30 mouse cellular contexts compared by ENCODE assay signal in genomic region chr3:153566100-153566499, GRCm38 (mm10).
DNase-seq lines count a peak whose midpoint lies in the region; ATAC-seq and TF ChIP-seq lines count a peak whose summit lies in the region.
"Had no signal": no experiment of that assay in that cellular context is flagged by ENCODE, and none has a peak within 500 bp of the region (broad histone marks: within the 10 kb centered on the region; RNA-seq: fewer than 3 reads in every experiment).

No protein-coding gene starts in this region.

- 92% methylated on average over 2 of the region's 2 CpGs for WGBS in hindbrain, embryonic 13.5 days
- WGBS in heart, embryonic 10.5 days: 81% methylated on average over 2 of the region's 2 CpGs
- 96% methylated on average over 2 of the region's 2 CpGs for WGBS in neural tube, embryonic 15.5 days

- no peaks in the 10 kb centered on the region for H3K27me3 ChIP-seq in hindbrain, embryonic 13.5 days
- no peaks in the 10 kb centered on the region for H3K27me3 ChIP-seq in heart, embryonic 10.5 days (ENCODE audit: insufficient read depth, poor library complexity, severe bottlenecking)
- H3K27me3 ChIP-seq in neural tube, embryonic 15.5 days (replicated peaks): no peaks in the 10 kb centered on the region
- H3K27me3 ChIP-seq: forebrain, embryonic 13.5 days; hindbrain, embryonic 12.5 days; limb, embryonic 12.5 days; neural tube, embryonic 13.5 days; stomach, embryonic 15.5 days had no signal

- H3K9ac ChIP-seq in hindbrain, embryonic 13.5 days: no peak overlapping the region
- no peak overlapping the region for H3K9ac ChIP-seq in neural tube, embryonic 15.5 days (replicated peaks)
- H3K9ac ChIP-seq: forebrain, embryonic 13.5 days; hindbrain, embryonic 12.5 days; limb, embryonic 12.5 days; liver, postnatal 0 days; neural tube, embryonic 13.5 days; stomach, embryonic 15.5 days had no signal

- no peak for DNase-seq in layer of hippocampus, adult 2 months (ENCODE audit: low spot score in 2 of 2)
- DNase-seq in layer of hippocampus, adult 18-20 months (ENCODE audit: low spot score in 2 of 2): no peak
- no peak for DNase-seq in heart, embryonic 10.5 days (ENCODE audit: low spot score)
- DNase-seq: adrenal gland, postnatal 10 days; cerebellum, adult 8-10 months; cerebellum, postnatal 25 days; gastrocnemius, postnatal 14 days; heart, adult 18-20 months; heart, postnatal 14 days; kidney, adult 8-10 months; kidney, postnatal 4 days; layer of hippocampus, adult 9-11 months; liver, postnatal 0 days; retina, postnatal 1 day; right cerebral cortex, postnatal 14 days; thymus, postnatal 25 days had no signal

- H3K4me3 ChIP-seq in layer of hippocampus, adult 2 months: no peak overlapping the region
- no peak overlapping the region for H3K4me3 ChIP-seq in hindbrain, embryonic 13.5 days
- H3K4me3 ChIP-seq in heart, embryonic 10.5 days: no peak overlapping the region
- no peak overlapping the region for H3K4me3 ChIP-seq in neural tube, embryonic 15.5 days (replicated peaks)
- H3K4me3 ChIP-seq: forebrain, embryonic 13.5 days; hindbrain, embryonic 12.5 days; limb, embryonic 12.5 days; neural tube, embryonic 13.5 days; stomach, embryonic 15.5 days had no signal

- H3K4me1 ChIP-seq in hindbrain, embryonic 13.5 days (replicated peaks): peaks cover 14% of the 10 kb centered on the region
- H3K4me1 ChIP-seq in heart, embryonic 10.5 days: peaks cover 10% of the 10 kb centered on the region
- peaks cover 14% of the 10 kb centered on the region for H3K4me1 ChIP-seq in neural tube, embryonic 15.5 days
- H3K4me1 ChIP-seq: stomach, embryonic 15.5 days had no signal

- H3K9me3 ChIP-seq in hindbrain, embryonic 13.5 days: no peaks in the 10 kb centered on the region
- no peaks in the 10 kb centered on the region for H3K9me3 ChIP-seq in heart, embryonic 10.5 days
- H3K9me3 ChIP-seq in neural tube, embryonic 15.5 days (replicated peaks): no peaks in the 10 kb centered on the region
- H3K9me3 ChIP-seq: forebrain, embryonic 13.5 days; hindbrain, embryonic 12.5 days; limb, embryonic 12.5 days; neural tube, embryonic 13.5 days; stomach, embryonic 15.5 days had no signal

- no peak overlapping the region for H3K4me2 ChIP-seq in hindbrain, embryonic 13.5 days
- no peak overlapping the region for H3K4me2 ChIP-seq in neural tube, embryonic 15.5 days
- H3K4me2 ChIP-seq: forebrain, embryonic 13.5 days; hindbrain, embryonic 12.5 days; limb, embryonic 12.5 days; liver, embryonic 11.5 days; midbrain, embryonic 11.5 days; neural tube, embryonic 13.5 days; stomach, embryonic 15.5 days had no signal

- no peak for TF ChIP-seq CTCF in layer of hippocampus, adult 2 months (conservative IDR thresholded peaks at IDR 0.05)

- H3K36me3 ChIP-seq in hindbrain, embryonic 13.5 days: no peaks in the 10 kb centered on the region
- no peaks in the 10 kb centered on the region for H3K36me3 ChIP-seq in heart, embryonic 10.5 days
- H3K36me3 ChIP-seq in neural tube, embryonic 15.5 days: no peaks in the 10 kb centered on the region
- H3K36me3 ChIP-seq: hindbrain, embryonic 12.5 days; limb, embryonic 12.5 days; neural tube, embryonic 13.5 days; stomach, embryonic 15.5 days had no signal

- peak; percentile 87 for ATAC-seq in common myeloid progenitor, adult 5-6 weeks (replicated peaks; ENCODE audit: low read depth, poor library complexity, severe bottlenecking)
- peak; percentile 85 for ATAC-seq in megakaryocyte progenitor cell, adult 5-6 weeks (replicated peaks; ENCODE audit: poor library complexity)
- no peak for ATAC-seq in hindbrain, embryonic 13.5 days (ENCODE audit: low FRiP score)
- ATAC-seq in neural tube, embryonic 15.5 days (ENCODE audit: low FRiP score): no peak
- ATAC-seq: forebrain, embryonic 13.5 days; intestine, embryonic 16.5 days; liver, postnatal 0 days had no signal

- H3K27ac ChIP-seq in layer of hippocampus, adult 2 months: peak overlapping the region; percentile 86
- no peak overlapping the region for H3K27ac ChIP-seq in hindbrain, embryonic 13.5 days
- H3K27ac ChIP-seq in heart, embryonic 10.5 days: no peak overlapping the region
- H3K27ac ChIP-seq in neural tube, embryonic 15.5 days (replicated peaks): no peak overlapping the region
- H3K27ac ChIP-seq: forebrain, embryonic 13.5 days; hindbrain, embryonic 12.5 days; kidney, postnatal 0 days; limb, embryonic 12.5 days; macrophage; neural tube, embryonic 13.5 days; stomach, embryonic 15.5 days had no signal

Comparison
In these comparisons a context has a peak if more than half of its experiments do, and no peak if none do; other contexts are left out.
1. ATAC-seq: peak in common myeloid progenitor, adult 5-6 weeks (single experiment) and megakaryocyte progenitor cell, adult 5-6 weeks (single experiment); none in hindbrain, embryonic 13.5 days (single experiment) and neural tube, embryonic 15.5 days (single experiment).